Mouse (Mus musculus) right cerebral cortex, postnatal 4 days (tissue): ENCODE measurements around the gene Plxna4.

Experiments
- DNase-seq: peaks from one replicate; pipeline ENCODE4 v3.0.0-alpha.2; 2022

Gene Plxna4

GRCm38 (mm10) chr6:32144771-32145170 is 443.2 kb downstream of the Plxna4 start:
- DNase-seq, result no peak

GRCm38 (mm10) chr6:32139537-32139936 is 448.5 kb downstream of the Plxna4 start:
- no peak for DNase-seq

DNA sequence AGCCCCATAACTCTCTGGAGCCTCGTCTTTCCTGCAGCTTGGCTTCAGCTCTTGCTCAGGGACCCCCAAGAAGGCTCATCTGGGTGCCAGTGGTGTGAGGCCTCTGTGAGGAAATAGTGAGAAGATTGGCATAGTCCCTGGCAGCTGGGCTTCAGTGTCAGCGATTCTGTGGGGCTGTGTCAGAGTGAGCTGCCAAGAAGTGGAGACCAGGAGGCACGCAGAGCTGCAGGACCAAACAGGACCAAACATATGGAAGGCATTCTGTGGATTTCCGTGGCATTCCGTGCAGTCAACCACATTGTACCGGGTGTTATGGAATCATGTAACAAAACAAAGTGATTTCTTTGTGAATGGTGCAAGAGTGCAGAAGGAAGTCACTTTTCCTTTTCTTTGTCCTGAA is 461.1 kb downstream of the Plxna4 start:
- no peak for DNase-seq

GRCm38 (mm10) chr6:32122584-32123265 is 465.3 kb downstream of the Plxna4 start:
- no peak for DNase-seq

DNA sequence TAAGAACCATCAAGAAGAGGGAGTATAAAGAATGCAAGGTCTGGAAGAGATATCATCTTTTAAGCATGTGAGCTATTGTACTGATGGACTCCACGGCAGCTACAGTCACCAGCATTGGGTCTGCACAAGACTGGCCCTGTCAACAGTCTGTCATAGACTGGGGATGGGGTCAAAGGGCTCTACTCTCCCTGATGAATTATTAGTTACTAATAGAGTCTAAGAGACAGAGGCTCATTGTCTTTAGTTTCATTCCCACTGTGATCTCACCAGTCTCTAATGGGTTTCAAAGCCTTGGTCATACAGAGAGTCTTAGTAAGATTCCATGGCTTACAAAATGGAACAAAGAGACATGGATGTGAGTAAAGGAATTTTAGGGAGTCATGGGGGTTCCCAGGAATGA is 467.1 kb downstream of the Plxna4 start:
- DNase-seq, result no peak

DNA sequence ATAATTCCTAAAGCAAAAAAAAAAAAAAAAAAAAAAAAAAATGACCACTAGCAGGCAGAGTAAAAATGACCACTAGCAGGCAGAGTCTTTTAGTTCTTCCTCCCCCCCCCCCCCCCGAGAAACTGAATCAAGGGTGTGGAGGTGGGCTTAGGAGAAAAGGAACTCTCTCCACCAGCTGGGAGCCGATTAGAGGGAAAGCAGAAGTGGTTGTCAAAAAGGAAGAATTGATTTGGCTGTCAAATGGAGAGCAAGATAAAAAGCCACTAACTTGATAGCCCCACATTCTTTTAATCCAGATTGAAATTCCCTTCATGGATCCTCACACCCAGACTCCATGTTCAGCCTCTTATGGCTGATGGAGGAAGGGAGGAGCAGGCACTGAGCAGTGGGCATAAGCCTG is 478.8 kb downstream of the Plxna4 start:
- DNase-seq, result no peak

DNA sequence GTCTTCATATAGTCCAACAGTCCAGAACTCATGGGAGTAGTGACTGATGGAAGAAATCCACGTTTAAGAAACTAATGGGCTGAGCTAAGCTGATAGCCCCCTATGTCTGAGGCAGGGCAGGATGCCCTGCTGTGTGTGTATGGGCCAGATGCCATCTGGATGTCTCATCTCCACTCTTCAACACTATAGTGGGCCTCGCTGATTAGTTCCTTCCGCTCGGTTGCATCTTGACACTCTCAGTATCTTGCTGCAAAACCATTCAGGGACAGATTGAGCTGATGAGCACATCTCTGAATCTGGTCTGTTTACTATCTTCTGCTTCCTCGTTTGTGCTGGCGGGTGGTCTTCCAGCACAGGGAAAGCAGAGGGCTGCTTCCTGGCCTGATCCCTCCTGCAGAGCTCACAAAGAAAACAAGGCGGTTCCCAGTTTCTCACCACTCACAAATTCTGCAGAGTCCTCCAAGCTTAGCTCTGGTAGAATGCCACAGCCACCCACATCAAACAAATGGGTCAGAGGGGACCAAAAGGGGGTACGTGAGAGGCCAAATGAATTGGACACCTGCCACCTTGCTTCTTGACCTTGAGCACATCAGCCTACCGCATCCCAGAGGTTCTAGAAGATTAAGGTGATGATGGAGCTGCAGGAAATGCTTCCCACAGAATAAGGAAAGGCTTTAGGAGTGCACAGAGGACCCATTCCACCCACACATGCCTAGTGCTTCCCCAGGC is 482.3 kb downstream of the Plxna4 start:
- DNase-seq, result no peak
